Mouse (Mus musculus) C2C12 (cell line): ENCODE data around the gene Pard3. TPM values are rescaled to one million over a fixed set of nuclear protein-coding genes. Genes with fewer than 3 reads are reported as not detected.

ENCODE experiments used
- H3K27me3 ChIP-seq: one replicate; pipeline ENCODE4 v1.6.1; 2011; ENCODE audit not compliant: control insufficient read depth, insufficient read depth, insufficient read length
- H3K36me3 ChIP-seq: one replicate; pipeline ENCODE4 v1.6.1; 2011; ENCODE audit not compliant: control insufficient read depth, insufficient read depth
- H3K4me3 ChIP-seq: one replicate; pipeline ENCODE4 v1.5.1; 2011; ENCODE audit warnings: mild to moderate bottlenecking, control low read depth; ENCODE audit not compliant: poor library complexity, insufficient read depth, severe bottlenecking
- H3K79me2 ChIP-seq: one replicate; pipeline ENCODE4 v1.6.1; 2011; ENCODE audit not compliant: control insufficient read depth, insufficient read depth
- H3K79me3 ChIP-seq: one replicate; pipeline ENCODE4 v1.6.1; 2011; ENCODE audit warnings: low read depth, control low read depth
- H3ac ChIP-seq: one replicate; pipeline ENCODE3; 2011; ENCODE audit warnings: low read depth; ENCODE audit not compliant: control insufficient read depth, insufficient read length
- CEBPB ChIP-seq: IDR thresholded peaks from one replicate; pipeline ENCODE4 v1.6.1; 2011; ENCODE audit warnings: low read depth, mild to moderate bottlenecking, control low read depth, moderate library complexity
- CTCF ChIP-seq: IDR thresholded peaks from one replicate; pipeline ENCODE4 v1.5.1; 2011; ENCODE audit not compliant: control insufficient read depth, insufficient read depth, insufficient read length
- FOSL1 ChIP-seq: IDR thresholded peaks from one replicate; pipeline ENCODE4 v1.8.0; 2011; ENCODE audit warnings: mild to moderate bottlenecking, low read length; ENCODE audit not compliant: poor library complexity, insufficient read depth, severe bottlenecking
- MAX ChIP-seq: IDR thresholded peaks from one replicate; pipeline ENCODE4 v1.6.1; 2011; ENCODE audit warnings: mild to moderate bottlenecking, control low read depth
- MYOD1 ChIP-seq: IDR thresholded peaks from one replicate; pipeline ENCODE4 v1.6.1; 2011; ENCODE audit warnings: low read depth; ENCODE audit not compliant: control insufficient read depth, insufficient read length
- MYOG ChIP-seq: IDR thresholded peaks from one replicate; pipeline ENCODE4 v1.6.1; 2011; ENCODE audit not compliant: control insufficient read depth, insufficient read length; ENCODE audit errors: extremely low read depth
- USF1 ChIP-seq: IDR thresholded peaks from one replicate; pipeline ENCODE4 v1.6.1; 2011; ENCODE audit warnings: low read depth, mild to moderate bottlenecking, control low read depth, moderate library complexity
- polyA plus RNA-seq: library from polyadenylated mRNA; unstranded; fragments of >200 nt; fragmentation: generic; extraction: Trizol; gene quantifications from one replicate; pipeline ENCODE4 v1.2.1, GENCODE M21; 2012; ENCODE audit warnings: missing spikeins

The Pard3 gene
- polyA plus RNA-seq, 1 experiment, result 8.4 TPM

DNA sequence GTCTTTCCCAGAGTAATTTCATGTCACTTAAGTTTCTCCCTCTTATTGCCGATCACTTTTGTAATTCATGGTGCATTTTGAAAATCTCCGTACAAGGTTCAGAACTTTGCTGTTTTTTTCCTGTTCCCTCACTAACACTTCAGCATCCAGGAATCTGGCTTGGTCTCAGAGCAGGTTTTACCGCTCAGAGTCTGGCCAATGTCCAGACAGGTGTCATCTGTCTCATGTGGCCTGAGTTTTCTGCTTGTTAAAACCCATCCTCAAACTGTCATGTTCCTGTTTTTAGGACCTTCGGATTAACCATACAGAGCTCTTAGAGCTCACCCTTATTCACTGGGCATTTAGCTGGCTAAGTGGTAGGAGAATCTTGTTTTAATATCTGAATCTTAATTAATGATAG is 146.9 kb downstream of the Pard3 start:
- peaks cover 20% of the 10 kb centered on the region for H3K79me2 ChIP-seq
- no peaks in the 10 kb centered on the region for H3K27me3 ChIP-seq
- no peaks in the 10 kb centered on the region for H3K36me3 ChIP-seq
- H3ac ChIP-seq, result no peak overlapping the region
- H3K79me3 ChIP-seq, result peaks cover 19% of the 10 kb centered on the region
- TF ChIP-seq MAX (no peak), MYOD1 (no peak), CTCF (no peak), FOSL1 (no peak), CEBPB (no peak), MYOG (no peak), USF1 (no peak)
- H3K4me3 ChIP-seq, result no peak overlapping the region

GRCm38 (mm10) chr8:127214338-127214737 is 150.6 kb downstream of the Pard3 start:
- Histone ChIP-seq H3ac (no peak overlapping the region), H3K4me3 (no peak overlapping the region), H3K79me3 (peaks cover 14% of the 10 kb centered on the region), H3K27me3 (no peaks in the 10 kb centered on the region), H3K79me2 (peaks cover 42% of the 10 kb centered on the region), H3K36me3 (no peaks in the 10 kb centered on the region)
- TF ChIP-seq FOSL1 (no peak), USF1 (no peak), MYOD1 (no peak), CEBPB (no peak), CTCF (no peak), MAX (no peak), MYOG (no peak)

DNA sequence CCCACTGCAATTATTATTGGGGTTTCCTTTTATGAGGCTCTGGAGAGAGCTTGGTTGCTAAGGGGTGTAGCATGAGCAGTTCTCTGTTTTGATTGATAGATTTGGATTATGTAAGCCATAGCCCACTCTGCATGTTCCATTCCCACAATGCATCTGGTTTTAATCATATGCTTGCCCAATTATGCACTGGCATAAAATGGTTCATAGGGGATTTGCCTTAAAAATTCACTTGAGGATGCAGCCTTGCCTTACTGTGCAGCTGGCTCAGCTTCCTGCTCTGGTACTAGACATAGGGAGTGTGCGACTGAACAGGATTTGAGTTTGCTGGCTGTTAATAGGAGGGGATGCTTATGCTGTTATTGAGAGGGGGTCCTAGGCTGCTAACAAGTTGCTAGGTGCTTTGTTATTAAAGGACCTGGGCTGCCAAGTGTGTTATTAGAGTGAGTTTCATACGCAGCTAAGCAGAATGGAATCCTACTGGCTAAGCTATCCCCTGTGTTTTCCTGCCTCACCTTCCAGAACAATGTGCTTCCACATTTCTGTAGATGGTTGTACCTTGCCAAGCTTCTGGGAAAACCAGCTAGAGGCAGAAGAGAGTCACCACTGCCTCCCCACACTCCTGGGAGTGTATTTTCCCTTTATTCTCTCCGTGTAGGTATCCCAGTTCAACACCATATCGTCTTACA is 151.2 kb downstream of the Pard3 start:
- TF ChIP-seq USF1 (no peak), CTCF (no peak), MYOG (no peak), MAX (no peak), FOSL1 (no peak), MYOD1 (no peak), CEBPB (no peak)
- Histone ChIP-seq H3K36me3 (no peaks in the 10 kb centered on the region), H3K79me3 (peaks cover 14% of the 10 kb centered on the region), H3K27me3 (no peaks in the 10 kb centered on the region), H3K4me3 (no peak overlapping the region), H3K79me2 (peaks cover 44% of the 10 kb centered on the region), H3ac (no peak overlapping the region)

DNA sequence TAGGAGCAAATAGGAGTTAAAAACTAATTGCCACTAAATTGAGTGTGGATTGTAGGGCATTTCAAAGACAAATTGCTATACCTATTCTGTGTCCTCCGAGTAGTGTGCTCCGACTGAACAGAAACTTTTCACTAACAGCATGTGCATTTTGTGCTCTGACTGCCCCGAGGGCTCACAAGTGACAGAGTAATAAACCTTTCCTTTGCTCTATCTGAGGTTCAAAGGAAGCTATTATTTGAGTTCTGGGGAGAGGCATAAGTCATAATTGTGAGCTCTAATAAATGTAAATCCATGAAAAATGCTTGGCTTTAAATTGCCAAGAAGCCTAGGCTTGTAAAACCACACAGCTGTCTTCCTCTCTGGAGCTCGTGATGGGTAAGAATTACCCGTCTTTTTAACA is 156.5 kb downstream of the Pard3 start:
- H3K27me3 ChIP-seq, result no peaks in the 10 kb centered on the region
- H3K4me3 ChIP-seq, result no peak overlapping the region
- H3K79me3 ChIP-seq, result peaks cover 3% of the 10 kb centered on the region
- TF ChIP-seq CEBPB, result no peak
- no peak for TF ChIP-seq MYOG
- no peak for TF ChIP-seq CTCF
- no peak for TF ChIP-seq FOSL1
- no peak for TF ChIP-seq USF1
- TF ChIP-seq MYOD1, result no peak
- TF ChIP-seq MAX, result no peak
- no peak overlapping the region for H3ac ChIP-seq
- H3K36me3 ChIP-seq, result no peaks in the 10 kb centered on the region
- H3K79me2 ChIP-seq, result peaks cover 25% of the 10 kb centered on the region

- Histone ChIP-seq H3ac (no peak overlapping the region), H3K79me3 (peaks cover 2% of the 10 kb centered on the region), H3K79me2 (peaks cover 25% of the 10 kb centered on the region), H3K4me3 (no peak overlapping the region), H3K36me3 (no peaks in the 10 kb centered on the region), H3K27me3 (no peaks in the 10 kb centered on the region)
- TF ChIP-seq FOSL1 (no peak), MAX (no peak), MYOD1 (no peak), CEBPB (no peak), CTCF (no peak), USF1 (no peak), MYOG (no peak)
Measured at GRCm38 (mm10) chr8:127220615-127221014, 156.9 kb downstream of the Pard3 start.

DNA sequence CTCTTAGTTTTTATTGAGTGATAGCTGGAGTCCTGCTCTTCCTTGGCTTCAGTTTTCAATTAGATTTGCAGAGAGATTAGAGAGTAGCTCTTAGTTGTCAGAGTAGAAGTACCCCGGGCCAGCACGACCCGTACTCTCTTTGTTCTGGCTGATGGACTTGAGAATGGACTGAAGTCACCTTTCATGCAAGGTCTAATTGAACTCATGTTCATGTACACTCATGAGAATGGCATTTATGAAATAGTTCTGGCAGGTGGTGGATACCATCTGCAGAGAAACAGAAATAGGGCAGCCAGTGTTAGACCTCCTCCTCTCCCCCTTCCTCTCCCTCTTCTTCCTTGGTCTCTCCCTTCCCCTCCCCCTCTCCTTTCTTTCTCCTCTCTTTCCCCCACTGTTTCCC is 158.7 kb downstream of the Pard3 start:
- Histone ChIP-seq H3K27me3 (no peaks in the 10 kb centered on the region), H3K36me3 (no peaks in the 10 kb centered on the region), H3K79me2 (peaks cover 27% of the 10 kb centered on the region), H3K79me3 (no peaks in the 10 kb centered on the region), H3K4me3 (no peak overlapping the region), H3ac (no peak overlapping the region)
- no peak for TF ChIP-seq MAX
- TF ChIP-seq FOSL1, result no peak
- TF ChIP-seq MYOG, result no peak
- no peak for TF ChIP-seq CTCF
- TF ChIP-seq MYOD1, result no peak
